Mouse (Mus musculus) R1 (cell line): ENCODE data around the gene Sec22a.

ENCODE experiments used
- DNase-seq: peaks from one replicate; pipeline ENCODE4 v3.0.0-alpha.2; 2018; ENCODE audit warnings: low read depth, low spot score

Sec22a gene

DNA sequence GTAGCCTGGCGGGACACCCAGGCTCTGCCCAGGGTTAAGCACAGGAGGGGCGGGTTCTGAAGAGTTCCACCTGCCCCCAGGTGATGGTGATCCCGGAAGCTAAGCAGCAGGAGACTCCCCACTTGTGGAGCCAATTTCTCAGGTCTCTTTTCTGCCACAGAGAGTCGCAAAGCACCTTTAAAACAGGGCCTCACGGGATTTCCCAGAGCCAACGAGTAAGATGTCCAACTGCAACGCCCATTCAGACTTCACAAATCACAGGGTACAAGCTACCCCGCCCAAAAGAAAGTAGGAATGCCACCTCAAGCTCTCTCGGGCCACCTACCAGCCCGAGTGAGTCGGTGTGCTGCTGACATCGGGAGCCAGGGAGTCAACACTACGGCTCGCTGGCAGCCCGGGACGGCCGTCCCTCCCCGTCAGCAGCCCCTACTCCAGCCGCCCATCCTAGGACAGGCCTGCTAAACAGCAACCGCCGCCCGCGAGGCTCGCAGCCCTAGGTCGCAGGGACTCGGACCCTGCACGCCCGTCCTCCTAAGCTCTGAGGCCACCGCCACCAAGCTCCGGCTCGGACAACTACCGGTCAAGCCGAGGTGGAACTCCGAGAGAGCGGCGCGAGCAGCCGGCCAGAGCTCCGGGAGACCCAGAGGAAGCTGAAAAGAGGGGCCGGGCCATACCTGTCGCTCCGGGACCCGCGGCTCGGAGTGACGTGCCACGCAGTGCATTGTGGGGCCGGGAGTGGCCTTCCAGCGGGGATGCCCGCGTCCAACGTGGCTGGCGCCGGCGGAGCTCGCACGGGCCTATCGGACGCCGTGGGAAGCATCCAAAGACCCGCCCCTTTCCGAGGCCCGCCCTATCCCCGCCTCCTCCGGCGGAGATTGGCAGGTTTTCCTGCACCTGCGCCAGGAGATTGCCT lies at the start of gene Sec22a:
Gene Sec22a (minus strand): TSS at position 769 of the 913 bp plus-strand sequence.
- peak; percentile 96 for DNase-seq

DNA sequence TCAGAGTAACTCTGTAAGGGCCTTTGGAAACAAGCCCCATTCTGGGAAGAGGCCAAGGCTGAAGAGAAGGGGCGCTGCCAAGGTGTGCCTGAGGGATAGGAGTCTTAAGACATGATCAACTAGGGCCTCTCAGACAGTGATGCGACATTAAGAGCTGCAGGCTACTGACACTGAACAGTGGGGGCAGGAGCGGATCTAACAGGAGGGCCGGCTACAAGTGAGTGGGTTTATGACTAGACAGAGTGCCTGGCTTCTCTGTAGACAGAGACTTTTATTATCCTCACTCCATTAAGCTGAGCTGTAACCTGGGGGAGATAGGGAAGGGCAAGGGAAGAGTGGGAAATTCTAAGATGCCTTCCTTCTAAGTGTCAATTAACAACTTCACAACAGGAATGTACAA lies 43.0 kb upstream of the Sec22a start:
- DNase-seq = no peak

DNA sequence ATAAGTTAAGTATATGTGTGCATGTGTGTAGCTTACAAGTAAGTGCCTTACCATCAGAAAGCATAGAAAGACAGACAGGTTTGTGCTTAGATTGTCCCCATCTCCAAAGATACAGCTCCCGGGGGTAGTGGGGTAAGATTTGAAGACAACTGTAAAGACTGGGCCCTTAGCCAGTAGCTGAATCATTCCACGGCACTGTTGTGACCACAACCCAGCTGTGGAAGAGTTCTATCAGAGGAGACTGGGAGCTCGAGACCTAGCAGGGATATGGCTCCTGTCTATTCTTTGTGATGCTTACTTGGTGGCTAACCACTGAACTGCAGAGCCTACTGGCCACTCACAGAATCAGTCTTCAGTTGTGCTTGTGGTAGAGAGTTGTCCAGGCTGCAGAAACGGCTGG lies 42.4 kb upstream of the Sec22a start:
- no peak for DNase-seq

DNA sequence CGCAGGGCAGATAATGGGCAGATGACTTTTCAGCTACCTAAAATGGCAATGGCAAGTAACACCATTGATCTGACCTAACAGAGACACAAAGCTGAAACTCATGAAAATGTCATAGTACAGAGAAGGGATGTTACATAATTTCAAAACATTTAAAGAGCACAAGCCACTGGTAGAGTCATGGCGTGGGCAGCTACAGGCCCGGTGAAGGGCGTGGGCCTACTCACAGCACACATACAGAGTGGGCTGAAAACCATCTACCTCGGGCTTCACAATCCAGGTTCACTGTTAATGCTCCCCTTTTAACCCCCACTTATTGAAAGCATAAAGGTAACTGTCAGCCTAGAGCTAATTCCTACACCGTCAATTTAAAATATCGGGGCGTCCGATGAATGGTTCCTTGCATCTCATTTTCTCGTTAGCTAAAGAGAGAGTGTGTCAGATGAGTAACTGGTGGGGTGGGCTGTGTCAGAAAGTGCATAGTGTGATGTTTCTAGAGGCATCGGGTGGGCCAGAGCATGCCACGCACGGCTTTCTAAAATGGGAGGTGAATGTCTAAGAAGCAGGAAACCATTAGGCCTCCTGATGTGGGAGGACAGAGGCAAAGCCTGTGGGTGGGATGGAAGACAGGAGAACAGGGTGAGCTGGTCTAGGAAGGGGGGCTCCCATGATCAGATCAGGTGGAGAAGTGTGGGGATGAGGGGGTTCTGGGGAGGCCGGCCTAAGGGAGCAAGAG lies 41.8 kb upstream of the Sec22a start:
- DNase-seq = no peak

DNA sequence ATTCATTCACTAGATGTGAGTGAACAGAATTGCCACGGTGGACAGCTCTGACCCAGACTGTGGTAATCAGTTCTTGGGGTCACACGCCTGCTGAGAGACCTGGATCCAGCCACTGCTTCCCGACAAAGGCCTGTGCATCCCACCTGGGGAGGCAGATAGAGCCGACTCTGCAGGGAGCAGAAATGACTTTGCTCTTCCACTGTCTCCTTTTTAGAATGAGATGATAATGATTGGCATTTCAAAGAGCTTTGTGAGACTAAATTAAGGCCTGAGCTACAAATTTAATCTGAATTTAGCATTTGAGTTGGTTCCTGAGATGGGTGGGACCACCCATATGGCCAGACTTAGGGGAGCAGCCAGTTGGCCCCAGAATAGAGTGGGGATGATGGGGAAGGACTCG lies 41.1 kb upstream of the Sec22a start:
- peak; percentile 52 for DNase-seq

DNA sequence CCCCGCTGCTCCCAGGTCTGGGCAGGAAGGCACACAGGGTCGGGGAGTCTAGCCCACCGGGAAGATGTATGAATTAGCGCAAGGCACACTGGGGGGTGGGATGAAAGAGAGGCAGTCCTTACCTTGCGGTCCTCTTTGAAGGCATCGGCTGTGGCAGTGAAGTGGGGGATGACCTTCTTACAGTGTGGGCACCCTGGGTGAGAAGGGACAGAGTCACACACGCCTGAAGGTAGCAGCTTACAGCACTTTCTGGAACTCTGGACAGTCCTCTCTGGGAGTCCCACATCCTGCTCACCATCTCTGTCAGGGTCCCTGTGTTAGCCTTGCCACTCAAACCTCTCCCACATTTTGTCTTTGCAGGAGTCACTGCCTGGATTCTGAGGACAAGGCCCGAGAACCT lies 40.2 kb upstream of the Sec22a start:
- DNase-seq = no peak

DNA sequence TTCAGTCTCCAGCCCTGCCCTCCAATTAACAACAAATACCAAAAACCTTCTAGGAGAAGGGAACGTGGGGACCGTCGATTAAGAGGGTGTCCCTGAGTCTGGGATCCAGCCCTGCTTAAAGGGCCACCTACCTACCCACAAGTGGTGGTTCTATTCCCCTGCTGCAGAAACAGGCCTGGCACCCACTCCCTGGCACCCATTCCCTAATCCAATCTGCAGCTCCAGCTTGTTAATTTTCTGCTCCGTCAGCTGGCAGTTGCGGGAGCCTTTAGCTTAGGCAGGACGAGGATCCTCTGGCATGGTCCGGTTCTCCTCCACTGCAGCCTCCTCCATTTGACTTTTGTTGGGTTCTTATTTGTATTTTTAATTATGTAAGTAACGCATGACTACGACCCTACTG lies 39.6 kb upstream of the Sec22a start:
- DNase-seq = no peak

DNA sequence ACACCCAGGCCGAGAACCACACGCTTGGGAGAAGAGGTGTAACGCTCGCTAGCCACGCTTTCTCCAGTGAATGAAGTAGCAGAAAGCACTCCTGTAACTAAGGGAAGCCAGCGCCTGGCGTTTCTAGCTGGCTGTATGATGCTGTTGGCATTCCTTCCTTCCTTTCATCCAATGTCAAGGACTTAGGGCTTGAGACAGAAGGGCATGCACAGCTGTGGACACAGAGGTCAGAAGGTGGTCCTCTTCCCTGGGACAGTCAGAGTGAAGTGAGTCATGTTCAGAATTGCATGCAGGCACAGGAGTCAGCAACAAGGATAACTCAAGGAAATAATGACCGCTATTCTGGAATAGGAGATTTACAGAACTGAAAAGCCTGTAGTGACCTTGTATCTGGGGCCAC lies 29.1 kb upstream of the Sec22a start:
- no peak for DNase-seq

DNA sequence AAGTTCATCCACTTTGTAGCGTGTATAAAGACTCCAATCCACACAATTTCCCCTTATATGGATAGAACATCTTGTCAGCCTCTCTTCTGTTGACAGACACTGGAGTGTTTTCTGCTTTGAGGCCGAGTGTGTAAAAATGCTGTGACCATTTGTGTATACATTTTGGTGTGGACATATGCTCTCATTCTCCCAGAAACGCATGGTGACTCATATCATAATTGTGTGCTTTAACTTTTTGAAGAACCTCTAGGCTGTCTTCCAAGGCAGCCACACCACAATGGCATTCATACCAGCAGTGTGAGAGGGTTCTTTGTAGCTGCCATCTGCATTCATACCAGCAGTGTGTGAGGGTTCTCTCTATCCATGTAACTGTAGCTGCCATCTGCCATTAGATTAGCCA lies 21.9 kb upstream of the Sec22a start:
- DNase-seq = no peak

DNA sequence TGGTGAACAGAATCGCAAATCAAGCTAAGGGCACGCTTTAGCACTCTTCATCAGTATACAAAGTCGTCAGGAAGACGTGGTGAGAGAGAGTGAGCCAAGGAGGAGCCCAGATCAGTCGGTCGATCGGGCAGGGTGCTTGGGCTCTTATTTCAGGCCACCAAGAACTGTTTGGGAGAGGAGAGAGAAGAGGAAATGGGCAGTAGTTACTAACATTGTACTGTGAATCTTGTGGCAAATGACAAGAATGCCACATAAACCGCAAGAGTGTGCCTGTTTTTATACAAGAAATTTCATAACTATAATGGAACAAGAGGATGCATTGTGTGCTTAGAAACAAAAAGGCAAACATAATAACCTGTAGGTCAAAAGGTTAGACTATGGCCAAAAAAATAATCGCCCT lies 16.3 kb upstream of the Sec22a start:
- no peak for DNase-seq

DNA sequence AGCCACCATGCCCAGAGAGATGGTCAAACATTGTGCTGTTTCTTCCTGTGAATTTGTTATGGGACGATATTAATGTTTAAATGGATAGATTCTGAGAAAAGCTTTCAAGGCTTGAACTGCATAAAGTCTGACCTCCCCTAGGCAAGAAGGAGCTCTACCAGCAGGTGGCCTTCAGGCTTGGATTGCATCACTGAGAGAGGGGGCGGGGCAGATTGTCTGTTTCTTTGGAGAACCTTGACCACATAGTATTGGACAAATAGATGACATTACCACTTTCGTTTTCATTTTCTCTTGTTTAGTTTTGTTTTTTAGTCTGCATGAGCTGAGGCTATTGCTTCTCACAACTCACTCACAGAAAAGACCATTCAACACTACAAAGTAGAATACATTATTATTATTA lies 15.6 kb upstream of the Sec22a start:
- DNase-seq = peak; percentile 23

DNA sequence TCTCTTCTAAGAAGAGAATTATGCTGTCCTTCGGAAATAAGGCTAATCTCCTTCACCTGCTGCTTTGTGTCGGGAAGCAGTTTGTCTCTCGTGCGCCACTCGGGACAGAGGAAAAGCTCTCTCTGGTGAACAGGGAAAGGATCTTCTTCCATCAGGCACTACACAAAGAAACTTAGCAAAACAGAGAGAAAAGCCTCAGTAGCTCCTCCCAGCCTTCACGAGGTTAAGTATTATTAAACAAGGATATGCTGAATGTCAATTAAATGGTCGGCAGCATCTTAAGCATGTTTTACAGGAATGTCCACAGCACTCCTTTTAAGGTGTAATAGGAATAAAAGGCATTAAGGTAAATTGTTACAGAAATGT lies 328 bp upstream of the Sec22a start:
- no peak for DNase-seq

DNA sequence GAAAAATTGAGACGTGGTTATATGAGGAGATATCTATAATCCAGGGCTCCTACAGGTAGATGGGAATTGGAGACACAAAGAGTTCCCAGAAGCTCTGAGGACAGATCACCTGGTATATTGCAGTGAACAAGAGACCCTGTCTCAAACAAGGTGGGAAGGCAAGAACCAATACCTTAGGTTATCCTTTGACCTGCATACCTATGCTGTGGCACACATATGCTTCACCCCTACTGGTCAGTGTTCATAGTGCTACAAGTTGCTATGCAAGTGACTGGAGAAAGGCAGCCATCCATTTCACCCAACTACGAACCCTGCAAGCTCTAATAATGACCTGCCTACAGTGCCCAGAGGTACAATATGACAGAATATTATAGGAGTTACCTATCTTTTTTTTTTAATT lies 1.5 kb downstream of the Sec22a start:
- peak; percentile 50 for DNase-seq

DNA sequence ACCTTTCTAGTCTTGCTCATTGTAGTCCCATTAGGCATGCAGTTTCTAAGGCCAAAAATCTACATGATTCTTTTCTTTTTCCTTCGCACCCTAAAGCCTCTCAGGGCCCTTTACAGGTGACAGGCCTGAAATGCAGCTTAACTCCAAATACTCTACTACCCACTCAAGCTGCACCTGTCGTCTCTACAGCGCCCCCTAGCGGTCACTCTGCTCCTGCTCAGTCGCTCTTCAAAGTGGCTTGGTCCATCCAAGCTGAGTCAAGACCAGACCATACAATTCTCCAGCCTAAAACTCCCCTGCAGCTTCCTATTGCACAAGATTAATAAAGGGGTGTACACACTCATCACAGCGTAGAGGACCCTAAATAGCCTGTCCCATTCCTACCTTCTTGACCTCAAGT lies 3.1 kb downstream of the Sec22a start:
- DNase-seq = peak; percentile 79

DNA sequence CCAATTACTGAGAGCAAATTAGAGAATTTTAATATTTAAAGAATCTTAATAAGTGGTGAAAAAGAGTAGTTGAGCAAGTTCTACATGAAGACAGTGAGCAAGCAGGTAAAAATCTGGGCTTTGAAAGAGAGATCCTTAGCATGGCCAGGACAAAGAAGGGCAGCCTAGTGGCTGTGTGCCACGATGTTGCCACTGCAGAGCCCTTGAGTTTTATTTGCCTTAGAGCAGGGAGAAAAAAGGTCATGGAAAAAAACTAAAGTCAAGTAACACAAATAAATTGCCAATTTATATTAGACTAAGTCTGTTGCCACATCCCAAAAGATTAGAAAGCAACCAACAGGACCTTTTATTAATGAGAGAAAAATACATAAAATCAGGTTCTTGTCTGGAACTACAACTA lies 6.3 kb downstream of the Sec22a start:
- DNase-seq = no peak

DNA sequence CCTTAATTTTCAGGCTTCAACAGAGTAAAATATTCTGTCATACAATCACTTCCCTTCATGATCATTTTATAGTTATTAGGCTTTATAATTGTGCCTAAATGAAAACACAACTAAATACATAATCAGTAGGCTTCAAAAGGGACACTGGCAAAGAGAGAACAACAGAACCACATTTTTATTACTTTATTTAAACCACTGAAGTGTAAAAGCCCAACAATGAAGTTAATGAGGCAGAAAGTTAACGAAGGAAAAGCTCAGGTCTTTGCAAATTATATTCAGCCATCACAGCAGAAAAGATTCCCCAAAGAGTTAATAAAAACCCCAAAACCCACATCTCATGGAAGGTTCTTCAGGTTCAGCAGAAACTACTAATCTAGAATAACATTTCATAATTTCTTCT lies 33.3 kb downstream of the Sec22a start:
- DNase-seq = no peak

DNA sequence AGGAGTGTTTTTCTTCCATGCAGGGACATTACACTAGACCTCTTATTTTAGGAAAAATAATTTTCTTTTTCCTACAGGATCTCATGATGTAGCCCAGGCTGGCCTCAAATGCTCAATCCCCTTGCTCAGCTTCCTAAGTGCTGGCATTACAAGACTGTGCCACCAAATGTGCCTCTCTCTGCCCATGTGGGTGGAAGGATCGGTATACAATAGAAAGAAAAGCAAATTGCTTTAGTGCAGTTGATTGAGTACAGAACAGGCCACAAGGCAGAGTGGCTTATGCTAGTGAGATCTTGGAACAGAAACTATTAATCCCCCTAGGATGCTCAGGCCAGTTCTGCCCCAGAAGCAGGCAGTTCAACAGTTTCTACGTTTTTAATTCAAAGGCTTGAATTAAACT lies 43.9 kb downstream of the Sec22a start:
- DNase-seq = no peak

DNA sequence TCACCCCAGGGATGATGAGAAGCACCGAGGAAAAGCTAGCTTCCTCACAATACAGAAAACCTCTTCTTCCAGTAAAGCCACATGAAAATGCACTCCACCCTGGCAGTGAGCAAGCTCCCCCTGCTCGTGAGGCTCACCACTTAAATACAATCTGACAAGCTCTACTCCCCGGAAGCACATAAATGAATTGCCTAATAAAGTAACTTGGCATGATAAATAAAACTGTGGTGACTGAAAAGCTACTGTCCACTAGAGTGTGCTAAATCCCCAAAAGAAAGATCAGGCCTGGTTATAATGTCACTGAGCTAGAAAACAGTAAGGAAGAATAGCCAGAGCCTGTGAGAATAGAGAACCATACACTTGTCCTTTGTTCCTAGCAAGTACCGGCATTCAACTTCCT lies 44.4 kb downstream of the Sec22a start:
- peak; percentile 35 for DNase-seq

DNA sequence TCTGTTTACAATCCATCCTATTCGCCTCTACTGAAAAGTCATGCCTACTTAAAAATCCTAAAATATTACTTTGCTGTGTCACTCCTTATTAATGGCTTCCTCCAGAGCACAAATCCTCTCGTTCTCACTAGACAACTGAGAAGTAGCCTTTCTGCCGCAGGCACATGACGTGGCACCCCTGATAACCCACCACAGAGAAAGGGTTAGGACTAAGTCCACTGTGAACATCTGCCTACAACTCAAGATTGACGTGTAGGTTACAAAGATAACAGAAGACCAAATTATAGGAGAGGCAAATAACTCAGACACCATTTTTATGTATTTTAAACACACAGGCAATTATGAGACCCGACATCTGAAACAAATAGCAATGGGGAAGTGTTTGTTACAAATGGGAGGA lies 45.3 kb downstream of the Sec22a start:
- no peak for DNase-seq

DNA sequence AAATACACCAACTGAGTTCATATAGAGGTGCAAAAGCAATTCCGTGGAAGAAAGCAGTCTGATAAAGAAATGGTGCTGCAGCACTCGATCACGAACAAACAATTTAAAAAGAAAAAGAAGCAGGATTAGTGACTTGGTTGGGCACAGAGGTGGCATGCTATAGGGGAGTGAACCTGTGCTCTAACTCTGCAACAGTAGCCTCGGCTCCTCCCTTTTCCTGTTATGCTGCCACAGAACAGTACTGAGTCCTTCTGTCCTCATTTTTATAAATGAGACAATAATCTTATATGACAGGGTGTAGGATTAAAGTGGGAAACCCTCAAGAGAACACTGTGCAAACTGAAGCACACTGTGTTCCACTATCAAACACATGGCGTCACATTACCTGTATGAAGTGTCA lies 46.3 kb downstream of the Sec22a start:
- DNase-seq = no peak

DNA sequence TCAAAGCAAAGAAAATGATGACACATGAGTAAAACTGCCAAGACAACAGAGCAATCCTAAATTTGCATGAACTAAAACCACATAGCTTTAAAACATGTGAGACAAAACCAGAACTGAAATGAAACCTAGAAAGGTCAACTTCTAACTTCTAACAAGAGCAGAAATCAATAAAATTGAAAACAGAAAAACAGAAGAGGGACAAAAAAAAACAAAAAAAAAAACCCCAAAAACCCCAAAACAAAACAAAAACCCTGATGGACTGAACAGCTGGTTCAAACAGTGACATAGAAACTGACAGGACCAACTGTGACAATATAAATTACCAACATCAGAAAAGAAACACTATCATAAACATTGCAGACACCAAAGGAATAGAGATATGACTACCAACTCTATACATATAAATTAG lies 46.9 kb downstream of the Sec22a start:
- no peak for DNase-seq

DNA sequence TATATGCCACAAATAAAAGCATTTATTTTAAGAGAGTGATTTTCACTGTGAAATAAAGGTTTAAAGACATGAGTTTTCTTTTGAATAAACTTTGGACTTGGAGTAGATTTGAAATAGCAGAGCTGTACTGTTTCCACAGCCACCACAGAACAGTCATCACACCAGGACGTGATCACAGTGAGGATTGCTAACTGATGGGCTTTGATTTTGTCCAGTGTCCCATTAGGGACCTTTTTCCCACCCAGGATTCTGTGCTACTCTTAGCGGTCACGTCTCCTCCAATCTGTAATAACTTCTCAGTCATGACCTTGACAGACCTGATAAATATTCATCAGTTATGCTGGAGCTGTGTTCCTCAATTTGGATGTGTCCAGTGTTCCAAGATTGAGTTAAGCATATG lies 48.2 kb downstream of the Sec22a start:
- no peak for DNase-seq

DNA sequence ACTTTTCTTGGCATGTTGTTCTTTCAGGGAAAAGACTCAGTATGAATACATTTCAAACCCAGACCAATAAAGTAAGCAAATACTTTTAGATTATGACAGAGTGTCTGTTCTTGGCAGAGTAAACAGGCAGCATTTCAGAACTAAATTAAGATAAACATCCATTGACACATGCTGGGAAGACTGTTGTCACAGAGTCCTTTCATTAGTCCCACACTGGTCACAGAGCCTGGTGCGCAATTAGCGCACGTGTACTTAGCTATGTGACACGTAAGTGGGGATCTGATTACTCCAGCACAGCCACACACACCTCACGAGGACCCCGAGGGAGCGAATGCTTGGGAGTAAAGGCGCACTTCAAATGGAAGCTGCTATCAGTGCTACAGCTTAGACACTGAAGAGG lies 52.1 kb downstream of the Sec22a start:
- no peak for DNase-seq
